Mouse (Mus musculus) embryonic facial prominence, embryonic 11.5 days (tissue): Measurements from ENCODE around the gene Pcgf1. TPM values are rescaled to one million over a fixed set of nuclear protein-coding genes. Genes with fewer than 3 reads are reported as not detected.

Experiments used
- ATAC-seq: fragments of 200-750 bp; cut with Nextera tagmentation; replicated peaks from 2 replicates; pipeline ENCODE4 v1.8.0; 2017; ENCODE audit warnings: low read depth; ENCODE audit not compliant: insufficient number of reproducible peaks, low FRiP score, low TSS enrichment
- DNase-seq: peaks from one replicate; pipeline ENCODE4 v3.0.0-alpha.2; 2015; ENCODE audit warnings: low spot score
- H3K27ac ChIP-seq: fragments of 300-500 bp; sonication (generic); replicated peaks from 2 replicates; pipeline ENCODE4 v1.5.1; 2014; ENCODE audit warnings: mild to moderate bottlenecking, low read depth, low read length, control low read depth
- H3K27me3 ChIP-seq: fragments of 300-500 bp; sonication (generic); 2 replicates; pipeline ENCODE4 v1.6.1; 2014; ENCODE audit warnings: mild to moderate bottlenecking, low read length, moderate library complexity, mixed read lengths; ENCODE audit not compliant: control insufficient read depth, insufficient read depth
- H3K36me3 ChIP-seq: fragments of 300-500 bp; sonication (generic); replicated peaks from 2 replicates; pipeline ENCODE4 v1.6.1; 2014; ENCODE audit warnings: low read depth, mild to moderate bottlenecking, low read length, moderate library complexity, mixed read lengths; ENCODE audit not compliant: control insufficient read depth, insufficient read depth
- H3K4me1 ChIP-seq: fragments of 300-500 bp; sonication (generic); 2 replicates; pipeline ENCODE4 v1.6.1; 2014; ENCODE audit warnings: low read length, mixed read lengths; ENCODE audit not compliant: control insufficient read depth, insufficient read depth
- H3K4me2 ChIP-seq: fragments of 300-500 bp; sonication (generic); 2 replicates; pipeline ENCODE4 v1.6.1; 2014; ENCODE audit warnings: low read depth, mild to moderate bottlenecking, control low read depth, low read length, moderate library complexity
- H3K4me3 ChIP-seq: fragments of 300-500 bp; sonication (generic); 2 replicates; pipeline ENCODE4 v1.5.1; 2014; ENCODE audit warnings: low read depth, low read length, control low read depth
- H3K9ac ChIP-seq: fragments of 300-500 bp; sonication (generic); replicated peaks from 2 replicates; pipeline ENCODE4 v1.6.1; 2014; ENCODE audit warnings: mild to moderate bottlenecking, control low read depth, low read length
- H3K9me3 ChIP-seq: fragments of 300-500 bp; sonication (generic); replicated peaks from 2 replicates; pipeline ENCODE4 v1.6.1; 2016; ENCODE audit warnings: mild to moderate bottlenecking, low read length, inconsistent platforms, mixed read lengths; ENCODE audit not compliant: control insufficient read depth
- whole genome bisulfite sequencing: fragments of 180-500 bp; shearing (Covaris S2); extraction: QIAGEN DNeasy Blood & Tissue Kit; methylation state at CpG from one replicate; pipeline ENCODE4 v1.1.7; 2014; 5-methylcytosine and 5-hydroxymethylcytosine counted together
- polyA plus RNA-seq: library from polyadenylated mRNA; unstranded; fragments of >200 nt; fragmentation: Nextera tagmentation; extraction: Ambion mirVana; gene quantifications from 2 replicates; pipeline ENCODE4 v1.2.1, GENCODE M21; 2014

Pcgf1 gene
- polyA plus RNA-seq, 1 experiment from 2014 or later, result 42.9 TPM

- ATAC-seq (peak; percentile 81), DNase-seq (peak; percentile 84)
- Histone ChIP-seq H3K4me3 (peak within 1 kb of the TSS; percentile 89), H3K4me1 (no peaks in the 10 kb centered on the region; the same call in 1 of the 2 replicates), H3K9ac (peak within 1 kb of the TSS; percentile 96), H3K27ac (peak within 1 kb of the TSS; percentile 65), H3K27me3 (no peaks in the 10 kb centered on the region), H3K4me2 (peak within 1 kb of the TSS; percentile 87), H3K36me3 (no peaks in the 10 kb centered on the region), H3K9me3 (no peaks in the 10 kb centered on the region)
- under 1% methylated on average over 75 of the region's 76 CpGs for WGBS
Measured at GRCm38 (mm10) chr6:83108762-83109668, 31.3 kb downstream of the Pcgf1 start, which contains the start of gene Mrpl53. TSS of gene Mrpl53 (plus strand) at chr6:83109040.

- Histone ChIP-seq H3K27ac (no peak overlapping the region), H3K27me3 (no peaks in the 10 kb centered on the region), H3K4me2 (no peak overlapping the region), H3K9ac (no peak overlapping the region), H3K4me1 (no peaks in the 10 kb centered on the region; the same call in 1 of the 2 replicates), H3K9me3 (no peaks in the 10 kb centered on the region), H3K4me3 (no peak overlapping the region), H3K36me3 (no peaks in the 10 kb centered on the region)
- DNase-seq, result no peak
- no peak for ATAC-seq
- WGBS, result 93% methylated on average over 4 of the region's 4 CpGs
Measured at GRCm38 (mm10) chr6:83111510-83112136, 34.0 kb downstream of the Pcgf1 start.

DNA sequence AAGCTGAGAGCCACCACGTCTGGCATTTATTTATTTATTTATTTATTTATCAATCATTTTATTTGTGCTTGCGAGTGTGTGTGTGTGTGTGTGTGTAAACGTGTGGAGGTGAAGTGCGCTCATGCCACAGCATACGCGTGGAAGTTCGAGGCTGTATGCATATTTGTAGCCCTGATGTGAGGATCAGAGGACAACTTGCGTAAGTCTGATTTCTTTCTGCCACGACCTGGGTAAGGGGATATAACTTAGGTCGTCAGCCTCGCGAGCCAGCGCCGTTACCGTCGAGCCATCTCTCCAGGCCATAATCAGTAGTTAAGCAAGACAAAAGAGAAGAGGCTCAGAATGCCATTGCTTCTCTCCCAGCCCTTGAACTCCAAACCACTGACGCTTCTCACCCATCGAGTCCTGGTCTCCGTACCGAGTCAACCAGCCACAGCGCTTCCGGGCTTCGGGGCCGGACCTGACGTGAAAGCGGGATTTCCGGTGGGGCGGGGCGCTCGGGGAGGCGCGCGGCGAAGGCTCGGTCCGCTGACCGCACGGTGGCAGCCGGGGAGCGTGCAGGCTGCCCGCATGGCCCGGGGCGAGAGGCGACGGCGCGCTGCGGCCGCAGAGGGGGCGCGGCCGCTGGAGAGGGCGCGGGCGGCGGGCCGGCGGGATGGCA lies 37.5 kb downstream of the Pcgf1 start, which contains the start of gene Mogs:
Mogs (plus strand) TSS at position 486 of the 661 bp plus-strand sequence.
- Histone ChIP-seq H3K4me3 (peak within 1 kb of the TSS; percentile 75), H3K27ac (0 out of 2 replicates have a peak within 1 kb of the TSS, but pooled peaks have one; percentile 5), H3K4me1 (peaks cover 4% of the 10 kb centered on the region), H3K9me3 (no peaks in the 10 kb centered on the region), H3K4me2 (peak within 1 kb of the TSS; percentile 78), H3K36me3 (no peaks in the 10 kb centered on the region; the same call in 1 of the 2 replicates), H3K27me3 (no peaks in the 10 kb centered on the region), H3K9ac (peak within 1 kb of the TSS; percentile 85)
- ATAC-seq, result peak; percentile 72
- DNase-seq, result peak; percentile 95
- 1% methylated on average over 58 of the region's 58 CpGs for WGBS

DNA sequence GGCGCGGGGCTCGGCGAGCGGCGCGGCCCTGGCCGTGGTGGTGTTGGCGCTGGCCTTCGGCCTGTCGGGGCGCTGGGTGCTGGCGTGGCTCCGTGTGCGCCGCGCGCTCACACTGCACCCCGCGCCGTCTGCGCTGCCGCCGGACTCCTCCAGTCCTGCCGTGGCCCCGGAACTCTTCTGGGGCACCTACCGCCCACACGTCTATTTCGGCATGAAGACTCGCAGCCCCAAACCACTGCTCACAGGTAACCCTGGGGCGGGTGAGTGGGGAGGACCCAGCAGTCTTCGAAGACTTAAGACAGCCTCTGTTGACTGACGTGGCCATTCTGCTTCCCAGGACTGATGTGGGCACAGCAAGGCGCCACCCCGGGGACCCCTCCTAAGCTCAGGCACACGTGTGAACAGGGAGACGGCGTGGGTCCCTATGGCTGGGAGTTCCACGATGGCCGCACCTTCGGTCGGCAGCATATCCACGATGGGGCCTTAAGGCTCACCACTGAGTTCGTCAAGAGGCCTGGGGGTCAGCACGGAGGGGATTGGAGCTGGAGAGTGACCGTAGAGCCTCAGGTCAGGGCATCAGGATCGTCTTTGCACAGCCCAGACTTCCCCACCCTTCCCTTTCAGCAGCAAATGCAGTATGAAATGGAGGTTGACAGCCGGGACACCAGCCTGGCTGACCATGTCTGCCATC lies 38.2 kb downstream of the Pcgf1 start:
- no peaks in the 10 kb centered on the region; the same call in 1 of the 2 replicates for H3K36me3 ChIP-seq
- 3% methylated on average over 46 of the region's 48 CpGs for WGBS

DNA sequence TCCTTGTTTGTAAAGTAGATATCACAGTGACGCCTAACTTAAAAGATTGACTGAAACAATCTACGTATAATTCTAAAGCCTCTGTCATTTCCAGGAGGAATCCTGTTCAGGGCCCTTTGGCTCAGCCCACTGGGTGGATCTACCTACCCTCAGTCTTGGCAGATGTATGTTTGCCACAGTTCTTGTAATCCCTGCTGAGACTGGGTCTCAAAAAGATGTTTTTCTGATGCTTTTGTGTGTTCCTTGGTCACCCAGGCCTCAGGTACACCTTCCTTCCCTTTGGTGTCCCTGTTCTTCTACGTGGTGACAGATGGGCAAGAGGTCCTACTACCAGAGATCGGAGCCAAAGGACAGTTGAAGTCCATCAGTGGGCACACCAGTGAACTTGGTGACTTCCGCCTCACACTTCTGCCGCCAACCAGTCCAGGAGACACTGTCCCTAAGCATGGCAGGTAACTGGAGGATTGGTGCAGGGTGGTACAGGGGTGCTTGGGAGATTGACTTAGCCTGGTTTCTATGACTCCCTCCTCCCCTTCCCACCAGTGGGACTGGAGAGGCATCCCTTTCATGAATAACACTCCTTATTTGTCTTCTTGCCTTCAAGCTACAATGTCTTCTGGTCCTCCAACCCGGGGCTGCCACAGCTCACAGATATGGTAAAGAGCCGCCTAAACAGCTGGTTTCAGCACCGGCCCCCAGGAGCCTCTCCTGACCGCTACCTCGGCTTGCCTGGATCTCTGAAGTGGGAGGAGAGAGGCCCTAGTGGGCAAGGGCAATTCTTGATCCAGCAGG lies 38.9 kb downstream of the Pcgf1 start:
- H3K9me3 ChIP-seq, result no peaks in the 10 kb centered on the region
- no peaks in the 10 kb centered on the region for H3K27me3 ChIP-seq
- ATAC-seq (no peak), DNase-seq (no peak)
- no peak overlapping the region for H3K27ac ChIP-seq
- peak overlapping the region; percentile 85 for H3K9ac ChIP-seq
- H3K4me1 ChIP-seq, result peaks cover 5% of the 10 kb centered on the region
- H3K36me3 ChIP-seq, result no peaks in the 10 kb centered on the region; the same call in 1 of the 2 replicates
- 77% methylated on average over 11 of the region's 11 CpGs for WGBS
- peak overlapping the region; percentile 75 for H3K4me3 ChIP-seq
- peak overlapping the region; percentile 78 for H3K4me2 ChIP-seq

More for the DNA sequence above, 38.2 kb downstream of the Pcgf1 start:
- H3K27me3 ChIP-seq, result no peaks in the 10 kb centered on the region
- peaks cover 5% of the 10 kb centered on the region for H3K4me1 ChIP-seq
- H3K9ac ChIP-seq, result peak overlapping the region; percentile 85
- H3K9me3 ChIP-seq, result no peaks in the 10 kb centered on the region
- peak overlapping the region; percentile 78 for H3K4me2 ChIP-seq
- ATAC-seq (peak; percentile 31), DNase-seq (no peak)
- peak overlapping the region; percentile 75 for H3K4me3 ChIP-seq
- H3K27ac ChIP-seq, result 0 out of 2 replicates have a peak overlapping the region, but pooled peaks have one; percentile 5

DNA sequence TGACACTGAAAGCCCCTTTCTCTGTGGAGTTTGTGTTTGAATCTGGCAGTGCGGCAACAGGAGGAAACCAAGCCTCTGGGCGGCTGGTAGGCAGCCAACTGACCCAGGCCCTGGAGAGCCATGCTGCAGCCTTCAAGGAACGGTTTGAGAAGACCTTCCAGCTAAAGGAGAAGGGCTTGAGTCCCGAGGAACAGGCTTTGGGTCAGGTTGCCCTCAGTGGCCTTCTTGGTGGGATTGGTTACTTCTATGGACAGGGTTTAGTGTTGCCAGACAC lies 39.4 kb downstream of the Pcgf1 start:
- DNase-seq, result no peak
- H3K27ac ChIP-seq, result no peak overlapping the region
- H3K9ac ChIP-seq, result no peak overlapping the region
- H3K9me3 ChIP-seq, result no peaks in the 10 kb centered on the region
- H3K4me1 ChIP-seq, result peaks cover 5% of the 10 kb centered on the region
- no peaks in the 10 kb centered on the region; the same call in 1 of the 2 replicates for H3K36me3 ChIP-seq
- no peak overlapping the region for H3K4me3 ChIP-seq
- no peak overlapping the region for H3K4me2 ChIP-seq
- no peaks in the 10 kb centered on the region for H3K27me3 ChIP-seq
- WGBS, result 85% methylated on average over 4 of the region's 4 CpGs
- no peak for ATAC-seq

- ATAC-seq (no peak), DNase-seq (no peak)
- Histone ChIP-seq H3K27ac (no peak overlapping the region), H3K9ac (no peak overlapping the region), H3K9me3 (no peaks in the 10 kb centered on the region), H3K36me3 (no peaks in the 10 kb centered on the region; the same call in 1 of the 2 replicates), H3K4me1 (peaks cover 5% of the 10 kb centered on the region), H3K4me3 (no peak overlapping the region), H3K27me3 (no peaks in the 10 kb centered on the region), H3K4me2 (no peak overlapping the region)
- 88% methylated on average over 13 of the region's 13 CpGs for WGBS
Measured at GRCm38 (mm10) chr6:83117616-83118015, 39.9 kb downstream of the Pcgf1 start.
